ENCODE assay signal across 9 mouse cellular contexts in the genomic region with DNA sequence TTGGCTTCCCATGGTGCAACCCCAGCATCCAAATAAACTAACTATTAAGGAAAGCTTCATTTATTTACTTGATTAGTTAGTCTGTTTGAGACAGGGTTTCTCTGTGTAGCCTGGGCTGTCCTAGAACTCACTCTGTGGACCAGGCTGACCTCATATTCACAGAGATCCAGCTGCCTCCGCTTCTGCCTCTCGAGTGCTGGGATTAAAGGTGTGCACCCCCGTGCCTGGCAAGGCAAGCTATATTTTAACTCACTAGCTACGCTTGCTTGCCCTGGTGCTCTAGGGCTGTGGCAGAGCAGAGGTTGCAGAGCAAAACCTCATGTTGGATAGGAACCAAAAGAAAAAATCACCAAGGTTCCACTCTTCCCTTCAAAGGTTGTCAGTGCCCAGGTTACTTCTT. TPM values are rescaled to one million over a fixed set of nuclear protein-coding genes. Genes with fewer than 3 reads are reported as not detected.
A peak's percentile ranks its signal among the peaks of the same experiment; 100 is the strongest.
DNase-seq lines count a peak whose midpoint lies in the region; ATAC-seq lines count a peak whose summit lies in the region.
"Had no signal": no experiment of that assay in that cellular context is flagged by ENCODE, and none has a peak within 500 bp of the region (broad histone marks: within the 10 kb centered on the region; RNA-seq: fewer than 3 reads in every experiment).

No protein-coding gene starts in this region.

- H3K36me3 ChIP-seq in heart, embryonic 11.5 days (ENCODE audit: control insufficient read depth, insufficient read depth, low read length): no peaks in the 10 kb centered on the region
- no peaks in the 10 kb centered on the region for H3K36me3 ChIP-seq in embryonic facial prominence, embryonic 15.5 days
- H3K36me3 ChIP-seq in midbrain, embryonic 13.5 days: no peaks in the 10 kb centered on the region

- H3K4me1 ChIP-seq in heart, embryonic 11.5 days (ENCODE audit: control insufficient read depth, insufficient read depth, low read length): peaks cover 2% of the 10 kb centered on the region; the same call in 1 of the 2 replicates
- H3K4me1 ChIP-seq in embryonic facial prominence, embryonic 15.5 days: peaks cover 9% of the 10 kb centered on the region
- peaks cover 12% of the 10 kb centered on the region for H3K4me1 ChIP-seq in midbrain, embryonic 13.5 days (replicated peaks)

- peak overlapping the region; percentile 54 for H3K4me3 ChIP-seq in heart, embryonic 11.5 days (ENCODE audit: low read depth, low read length)
- peak overlapping the region; percentile 54 for H3K4me3 ChIP-seq in embryonic facial prominence, embryonic 15.5 days (replicated peaks)
- H3K4me3 ChIP-seq in midbrain, embryonic 13.5 days (replicated peaks): peak overlapping the region; percentile 50

- H3K9me3 ChIP-seq in heart, embryonic 11.5 days (replicated peaks; ENCODE audit: control insufficient read depth, low read length): no peaks in the 10 kb centered on the region
- H3K9me3 ChIP-seq in embryonic facial prominence, embryonic 15.5 days (replicated peaks): no peaks in the 10 kb centered on the region
- H3K9me3 ChIP-seq in midbrain, embryonic 13.5 days: no peaks in the 10 kb centered on the region

- H3K27me3 ChIP-seq in heart, embryonic 11.5 days (ENCODE audit: control insufficient read depth, insufficient read depth, low read length): no peaks in the 10 kb centered on the region
- no peaks in the 10 kb centered on the region for H3K27me3 ChIP-seq in embryonic facial prominence, embryonic 15.5 days
- H3K27me3 ChIP-seq in midbrain, embryonic 13.5 days: no peaks in the 10 kb centered on the region

- H3K4me2 ChIP-seq in heart, embryonic 11.5 days: peak overlapping the region; percentile 72
- H3K4me2 ChIP-seq in embryonic facial prominence, embryonic 15.5 days (replicated peaks): peak overlapping the region; percentile 46
- peak overlapping the region; percentile 64 for H3K4me2 ChIP-seq in midbrain, embryonic 13.5 days (replicated peaks)

- WGBS in heart, embryonic 11.5 days (ENCODE audit: insufficient replicate concordance): 65% methylated on average over 4 of the region's 4 CpGs
- WGBS in embryonic facial prominence, embryonic 15.5 days: 45% methylated on average over 4 of the region's 4 CpGs
- 61% methylated on average over 4 of the region's 4 CpGs for WGBS in midbrain, embryonic 13.5 days

- no peak for DNase-seq in heart, adult 8-10 months (ENCODE audit: low spot score)
- peak; percentile 95 for DNase-seq in kidney, adult 9 months
- no peak for DNase-seq in urinary bladder, postnatal 4 days (ENCODE audit: low spot score in 2 of 2)
- DNase-seq in c-Kit-positive CD71-positive TER-119-positive erythroid progenitor cells, embryonic 14.5 days (ENCODE audit: low spot score): no peak
- DNase-seq in layer of hippocampus, adult 9-10 months (ENCODE audit: low spot score): no peak
- DNase-seq: cerebellum, adult 18-20 months had no signal

- no peak overlapping the region for H3K27ac ChIP-seq in heart, embryonic 11.5 days (ENCODE audit: low read depth, low read length)
- no peak overlapping the region for H3K27ac ChIP-seq in embryonic facial prominence, embryonic 15.5 days (replicated peaks)
- no peak overlapping the region for H3K27ac ChIP-seq in midbrain, embryonic 13.5 days

- no peak for ATAC-seq in heart, embryonic 11.5 days (replicated peaks; ENCODE audit: insufficient number of reproducible peaks, low FRiP score, low TSS enrichment)
- no peak for ATAC-seq in embryonic facial prominence, embryonic 15.5 days (ENCODE audit: insufficient number of reproducible peaks, low FRiP score, low TSS enrichment, low read depth)
- ATAC-seq in midbrain, embryonic 13.5 days: no peak

- peak overlapping the region; percentile 78 for H3K9ac ChIP-seq in heart, embryonic 11.5 days (ENCODE audit: low read depth, low read length)
- H3K9ac ChIP-seq in embryonic facial prominence, embryonic 15.5 days: 0 out of 2 replicates have a peak overlapping the region, but pooled peaks have one; percentile 49
- peak overlapping the region; percentile 68 for H3K9ac ChIP-seq in midbrain, embryonic 13.5 days (replicated peaks)

RNA-seq across cellular contexts. Expression of gene Odf4, which starts 13.6 kb away (rescaled TPM):
- polyA plus RNA-seq in heart, embryonic 11.5 days (2014; fragmentation: Nextera tagmentation; extraction: Ambion mirVana): not detected in 2 replicates
- under 1 TPM in 1 of 4 experiments, not detected in 3; 0.44 TPM for total RNA-seq in heart, adult 8-10 months (2022)
- not detected in 2 replicates for polyA plus RNA-seq in embryonic facial prominence, embryonic 15.5 days (2015; fragmentation: Nextera tagmentation; extraction: Ambion mirVana)
- 0.57 and 0.73 TPM in 2 replicates for polyA plus RNA-seq in midbrain, embryonic 13.5 days (2015; fragmentation: Nextera tagmentation; extraction: Ambion mirVana)

RNA-seq across cellular contexts. Expression of gene Arhgef15, which starts 16.8 kb away (rescaled TPM):
- polyA plus RNA-seq in heart, embryonic 11.5 days (2014; fragmentation: Nextera tagmentation; extraction: Ambion mirVana): 9.0 and 12.3 TPM in 2 replicates
- 10 to 100 TPM; 26.6 to 30.9 (median 30.1) TPM for total RNA-seq in heart, adult 8-10 months (2022)
- polyA plus RNA-seq in embryonic facial prominence, embryonic 15.5 days (2015; fragmentation: Nextera tagmentation; extraction: Ambion mirVana): 8.0 and 9.7 TPM in 2 replicates
- polyA plus RNA-seq in midbrain, embryonic 13.5 days (2015; fragmentation: Nextera tagmentation; extraction: Ambion mirVana): 12.1 and 13.6 TPM in 2 replicates

RNA-seq across cellular contexts. Expression of gene Slc25a35, which starts 27.4 kb away (rescaled TPM):
- 1.5 and 1.6 TPM in 2 replicates for polyA plus RNA-seq in heart, embryonic 11.5 days (2014; fragmentation: Nextera tagmentation; extraction: Ambion mirVana)
- 1 to 10 TPM; 3.4 to 8.3 (median 6.3) TPM for total RNA-seq in heart, adult 8-10 months (2022)
- polyA plus RNA-seq in embryonic facial prominence, embryonic 15.5 days (2015; fragmentation: Nextera tagmentation; extraction: Ambion mirVana): 6.0 and 10.0 TPM in 2 replicates
- polyA plus RNA-seq in midbrain, embryonic 13.5 days (2015; fragmentation: Nextera tagmentation; extraction: Ambion mirVana): 1.2 and 1.3 TPM in 2 replicates

RNA-seq across cellular contexts. Expression of gene Rangrf, which starts 34.5 kb away (rescaled TPM):
- 67.0 and 70.6 TPM in 2 replicates for polyA plus RNA-seq in heart, embryonic 11.5 days (2014; fragmentation: Nextera tagmentation; extraction: Ambion mirVana)
- 10 to 100 TPM; 81.3 to 98.3 (median 89.4) TPM for total RNA-seq in heart, adult 8-10 months (2022)
- polyA plus RNA-seq in embryonic facial prominence, embryonic 15.5 days (2015; fragmentation: Nextera tagmentation; extraction: Ambion mirVana): 49.5 and 52.3 TPM in 2 replicates
- 30.4 and 31.6 TPM in 2 replicates for polyA plus RNA-seq in midbrain, embryonic 13.5 days (2015; fragmentation: Nextera tagmentation; extraction: Ambion mirVana)

RNA-seq across cellular contexts. Expression of gene Rpl26, which starts 39.1 kb away (rescaled TPM):
- 719 and 795 TPM in 2 replicates for polyA plus RNA-seq in heart, embryonic 11.5 days (2014; fragmentation: Nextera tagmentation; extraction: Ambion mirVana)
- 100 to 1,000 TPM; 676 to 808 (median 721) TPM for total RNA-seq in heart, adult 8-10 months (2022)
- polyA plus RNA-seq in embryonic facial prominence, embryonic 15.5 days (2015; fragmentation: Nextera tagmentation; extraction: Ambion mirVana): 985 and 994 TPM in 2 replicates
- 718 and 727 TPM in 2 replicates for polyA plus RNA-seq in midbrain, embryonic 13.5 days (2015; fragmentation: Nextera tagmentation; extraction: Ambion mirVana)
